Mouse (Mus musculus): ENCODE data around the gene Atg5.
A peak's percentile ranks its signal among the peaks of the same experiment; 100 is the strongest.
"Not testable (repeated sequence)": the region's sequence is repeated elsewhere in the genome, so short reads cannot be mapped to it uniquely, and the experiment has no call there.

Atg5 gene

DNA sequence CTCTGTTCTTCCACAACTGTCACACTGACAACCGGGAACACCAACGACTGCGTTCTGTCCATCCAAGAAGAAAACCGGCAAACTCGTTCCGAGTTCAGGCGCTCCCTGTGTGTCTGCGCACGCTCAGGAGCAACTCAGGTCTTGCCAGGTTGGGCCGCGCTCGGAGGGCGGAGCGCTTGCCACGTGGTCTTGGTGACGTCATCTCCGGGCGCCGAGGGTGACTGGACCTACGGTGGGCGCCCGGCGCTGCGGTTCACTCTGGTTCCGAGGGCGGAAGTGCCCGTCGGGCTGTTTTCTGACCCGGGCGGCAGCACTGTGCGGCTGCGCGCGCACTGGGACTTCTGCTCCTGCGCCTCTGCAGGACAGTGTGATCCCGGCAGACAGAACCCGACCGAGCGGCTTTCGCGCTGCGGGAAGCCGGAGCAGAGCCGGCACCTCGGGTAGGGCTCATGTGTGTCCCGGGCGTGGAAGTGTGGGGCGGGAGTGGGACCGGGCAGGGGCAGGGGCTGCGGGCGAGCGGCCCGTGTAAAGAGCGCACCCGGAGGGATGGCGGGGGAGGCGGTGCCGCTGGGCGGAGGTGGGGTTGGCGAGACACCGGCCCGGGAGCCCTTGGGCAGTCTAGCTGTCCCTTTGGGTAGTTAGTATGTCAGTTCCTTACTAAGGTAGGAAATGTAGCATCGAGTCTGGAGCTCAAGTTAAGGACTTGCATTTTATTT is at the start of gene Atg5:
TSS of gene Atg5 (plus strand) at position 214 of the 716 bp plus-strand sequence.
- peak; percentile 95 for ATAC-seq (ENCODE audit: low TSS enrichment)

DNA sequence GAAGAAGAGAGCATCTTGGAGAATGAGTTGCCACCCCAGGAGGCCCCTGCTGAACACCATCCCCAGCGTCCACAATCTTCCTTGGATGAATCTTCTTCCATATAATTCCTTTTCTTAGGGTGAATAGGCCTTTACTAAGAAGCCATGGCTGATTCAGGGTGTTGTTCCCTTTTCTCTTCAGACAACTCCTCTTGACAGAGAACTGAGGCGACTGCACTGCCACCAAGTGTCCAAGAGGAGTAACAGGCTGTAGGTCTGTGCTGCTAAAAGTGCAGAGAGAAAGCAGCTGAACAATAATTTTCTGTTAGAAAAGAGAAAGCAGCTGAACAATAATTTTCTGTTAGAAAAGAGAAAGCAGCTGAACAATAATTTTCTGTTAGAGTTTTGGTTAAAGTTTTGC is 49.1 kb upstream of the Atg5 start:
- peak; percentile 64; the same call in 1 of the 2 replicates for ATAC-seq (ENCODE audit: low TSS enrichment)

DNA sequence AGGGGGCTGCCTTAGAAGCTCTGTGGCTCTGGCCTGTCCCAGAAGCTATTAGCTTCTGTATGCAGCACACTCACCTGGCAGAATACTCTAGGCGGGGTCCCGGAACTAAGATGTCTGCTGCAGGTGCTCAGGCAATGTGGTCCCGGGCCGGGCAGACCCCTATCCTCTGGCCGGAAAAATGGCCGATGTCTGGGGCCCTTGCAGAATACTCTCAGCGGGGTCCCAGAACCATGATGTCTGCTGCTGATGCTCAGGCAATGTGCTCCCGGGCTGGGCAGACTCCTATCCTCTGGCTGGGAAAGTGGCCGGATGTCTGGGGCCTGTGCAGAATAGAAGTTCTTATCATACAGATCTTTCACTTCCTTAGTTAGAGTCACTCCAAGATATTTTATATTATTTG is 43.8 kb upstream of the Atg5 start:
- no peak for ATAC-seq (ENCODE audit: low TSS enrichment)

DNA sequence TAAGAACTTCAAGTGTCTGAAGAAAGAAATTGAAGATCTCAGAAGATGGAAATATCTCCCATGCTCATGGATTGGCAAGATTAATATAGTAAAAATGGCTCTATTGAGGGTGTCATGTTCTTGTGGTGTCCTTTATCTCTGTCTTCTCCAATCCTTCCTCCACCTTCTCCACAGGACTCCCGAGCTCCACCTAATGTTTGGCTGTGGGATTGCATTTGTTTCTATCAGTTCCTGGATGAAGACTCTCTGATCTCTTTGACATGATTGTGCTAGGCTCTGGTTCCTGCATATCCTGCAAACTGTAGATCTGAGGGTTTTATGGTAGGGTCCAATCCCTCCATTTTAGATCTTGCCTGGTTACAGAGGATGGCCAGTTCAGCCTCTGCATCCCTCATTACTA is 34.8 kb upstream of the Atg5 start:
- ATAC-seq (ENCODE audit: low TSS enrichment) = not testable (repeated sequence)

DNA sequence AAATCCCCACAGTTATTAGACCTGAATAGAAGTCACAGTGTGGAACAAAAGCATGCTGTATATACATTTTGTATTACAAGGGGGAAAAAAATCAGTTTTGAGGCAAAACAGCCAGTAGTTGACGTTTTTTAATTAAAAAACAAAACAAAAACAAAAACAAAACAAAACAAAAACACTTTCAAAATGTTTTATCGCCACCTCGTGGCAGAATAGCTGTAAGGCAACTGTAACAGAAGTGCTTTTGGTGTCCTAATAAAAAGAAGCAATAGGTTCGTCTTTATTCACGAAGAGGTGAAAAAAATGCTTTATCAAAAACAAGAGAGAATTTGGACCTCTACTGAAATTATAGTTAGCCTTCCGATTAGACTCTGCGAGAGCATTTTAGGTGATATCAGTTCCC is 32.9 kb upstream of the Atg5 start:
- ATAC-seq (ENCODE audit: low TSS enrichment) = not testable (repeated sequence)

DNA sequence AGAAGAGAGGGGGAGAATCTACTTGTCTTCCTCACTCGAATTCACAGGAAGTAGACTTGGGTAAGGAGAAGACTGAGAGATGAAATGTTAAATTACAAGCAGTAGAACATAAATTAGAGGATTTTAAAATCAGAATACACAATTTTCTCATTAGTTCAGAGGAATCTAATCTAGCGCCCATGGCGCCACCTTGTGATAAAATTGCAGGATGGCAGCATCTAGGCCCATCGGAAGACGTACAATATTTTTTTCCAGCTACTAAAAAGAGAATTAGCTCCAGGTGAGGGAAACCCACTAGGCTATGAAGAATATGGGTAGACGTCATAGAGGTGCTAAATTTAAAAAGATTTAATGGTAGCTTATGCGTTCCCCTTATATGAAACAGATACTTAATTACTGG is 11.5 kb upstream of the Atg5 start:
- ATAC-seq (ENCODE audit: low TSS enrichment) = peak; percentile 67; the same call in 1 of the 2 replicates

DNA sequence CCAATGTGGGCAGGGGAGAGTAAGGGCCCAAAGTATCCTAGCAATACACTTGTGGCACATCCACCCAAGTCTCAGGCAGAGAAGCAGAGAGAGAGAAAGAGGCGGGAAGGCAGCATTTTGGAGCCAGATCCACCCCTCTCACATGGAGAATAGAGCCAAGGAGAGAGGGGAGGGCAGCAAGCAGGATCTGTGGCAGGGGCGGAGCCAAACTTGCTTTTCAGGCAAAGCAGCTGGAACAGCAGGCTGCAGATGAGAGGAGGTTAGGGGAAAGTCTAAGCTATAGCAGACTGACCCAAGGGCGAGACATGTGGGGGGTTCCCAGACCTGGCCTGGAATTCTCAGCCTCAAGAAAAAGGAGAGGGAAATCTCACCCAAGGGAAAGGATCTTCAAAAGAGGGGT is 2.3 kb upstream of the Atg5 start:
- ATAC-seq (ENCODE audit: low TSS enrichment) = no peak

DNA sequence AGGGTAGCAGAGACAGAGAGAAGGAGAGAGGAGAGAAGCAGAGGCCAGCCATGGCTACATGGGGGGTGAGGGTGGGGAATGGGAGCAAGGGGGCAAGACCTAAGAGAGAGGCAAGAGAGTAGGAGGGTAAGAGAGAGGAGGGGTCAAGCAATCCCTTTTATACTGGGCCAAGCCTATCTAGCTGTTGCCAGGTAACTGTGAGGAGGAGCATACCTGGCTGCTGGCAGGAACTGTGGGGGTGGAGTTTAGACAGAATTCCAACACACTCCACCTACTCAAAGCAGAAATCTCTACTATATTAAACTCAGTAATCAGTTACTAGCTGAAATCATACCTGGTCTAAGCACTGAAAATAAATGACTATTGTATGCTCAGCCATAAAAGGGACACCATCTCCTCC is 1.6 kb upstream of the Atg5 start:
- ATAC-seq (ENCODE audit: low TSS enrichment) = no peak

DNA sequence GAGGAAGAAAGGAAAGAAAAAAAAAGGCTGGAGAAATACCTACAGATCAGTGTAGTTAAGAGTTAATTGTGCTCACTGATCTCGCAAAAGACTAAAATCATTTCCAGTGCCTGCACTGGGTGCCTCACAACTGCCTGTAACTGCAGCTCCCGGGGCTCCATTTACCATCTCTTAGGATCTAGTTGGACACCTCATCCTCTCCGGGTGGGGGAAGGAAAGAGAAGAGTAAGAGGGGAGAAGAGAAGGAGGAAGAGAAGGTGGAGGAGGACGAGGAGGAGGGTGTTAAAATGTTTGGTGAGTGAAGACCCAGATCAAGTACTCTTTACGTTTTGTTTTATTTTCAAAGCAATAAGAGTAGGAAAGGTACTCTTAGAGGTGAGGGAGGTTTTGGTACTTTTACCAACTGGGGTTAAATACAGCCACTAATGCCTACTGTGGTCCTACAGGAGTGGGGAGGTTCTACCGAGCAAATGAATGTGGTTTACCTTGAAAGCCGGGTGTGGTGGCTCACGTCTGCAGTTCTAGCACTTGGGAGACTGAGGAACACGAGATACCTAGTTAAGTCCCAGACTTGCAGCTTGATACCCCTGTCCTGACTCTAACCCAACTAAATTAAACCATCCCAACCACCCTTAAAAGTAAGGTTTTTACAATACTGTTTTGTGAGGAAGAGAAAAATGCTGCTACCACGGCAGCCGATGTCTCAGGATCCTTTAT is 574 bp upstream of the Atg5 start:
- ATAC-seq (ENCODE audit: low TSS enrichment) = peak; percentile 58

DNA sequence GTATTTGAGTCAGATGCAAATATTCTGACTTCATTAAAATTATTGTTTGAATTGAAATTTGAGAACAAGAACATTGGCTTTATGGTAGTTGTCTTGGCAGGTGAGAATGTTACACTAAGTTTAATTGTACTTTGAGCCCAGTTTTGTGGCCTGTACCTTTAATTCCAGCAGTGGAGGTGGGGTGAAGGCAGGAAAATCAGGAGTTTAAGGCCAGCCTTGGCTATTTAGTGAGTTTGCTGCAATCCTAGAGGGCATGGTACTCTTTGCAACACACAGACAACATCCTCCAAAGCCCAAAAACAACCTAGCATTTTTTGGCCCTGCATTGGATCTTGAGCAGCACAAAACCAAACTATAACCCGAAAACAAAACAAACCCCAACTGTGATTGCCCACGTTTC is 1.1 kb downstream of the Atg5 start:
- ATAC-seq (ENCODE audit: low TSS enrichment) = no peak

DNA sequence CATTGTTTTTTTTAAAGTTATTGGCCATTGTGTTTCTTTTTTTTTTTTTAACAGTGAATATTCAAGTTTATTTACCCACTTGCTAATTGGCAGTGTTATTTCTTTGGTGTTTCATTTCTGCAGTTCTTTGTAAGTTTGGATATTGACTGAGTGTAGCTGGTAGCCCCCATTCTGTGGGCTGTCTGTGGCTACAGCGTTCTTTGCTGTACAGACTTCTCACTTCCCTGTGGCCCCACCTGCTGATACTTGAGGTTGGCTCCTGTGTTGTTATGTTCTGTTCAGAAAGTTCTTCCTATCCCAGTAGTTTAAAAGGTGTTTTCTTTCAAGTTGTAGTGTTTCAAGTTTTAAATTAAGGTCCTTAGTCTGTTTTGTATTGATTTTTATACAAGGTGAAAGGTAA is 14.2 kb downstream of the Atg5 start:
- ATAC-seq (ENCODE audit: low TSS enrichment) = no peak

DNA sequence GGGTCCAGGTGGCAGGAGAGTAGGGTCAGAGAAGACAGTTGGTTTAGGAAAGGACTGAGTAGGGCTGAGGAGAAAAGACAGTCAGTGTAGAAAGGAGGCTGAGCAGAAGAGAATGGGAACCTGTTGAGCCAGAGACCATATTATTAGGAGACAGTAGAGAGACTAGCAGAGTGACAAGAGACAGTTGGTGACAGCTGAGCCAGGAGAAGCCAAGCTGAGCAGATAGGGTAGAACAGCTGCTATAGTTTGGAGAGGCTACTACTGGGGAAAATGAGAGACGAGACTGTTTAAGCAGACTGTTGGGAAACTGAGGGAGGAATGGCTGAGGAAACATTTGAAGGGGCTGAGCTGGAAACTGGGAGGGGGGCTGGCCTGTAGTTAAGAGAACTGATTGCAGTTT is 16.9 kb downstream of the Atg5 start:
- ATAC-seq (ENCODE audit: low TSS enrichment) = no peak

DNA sequence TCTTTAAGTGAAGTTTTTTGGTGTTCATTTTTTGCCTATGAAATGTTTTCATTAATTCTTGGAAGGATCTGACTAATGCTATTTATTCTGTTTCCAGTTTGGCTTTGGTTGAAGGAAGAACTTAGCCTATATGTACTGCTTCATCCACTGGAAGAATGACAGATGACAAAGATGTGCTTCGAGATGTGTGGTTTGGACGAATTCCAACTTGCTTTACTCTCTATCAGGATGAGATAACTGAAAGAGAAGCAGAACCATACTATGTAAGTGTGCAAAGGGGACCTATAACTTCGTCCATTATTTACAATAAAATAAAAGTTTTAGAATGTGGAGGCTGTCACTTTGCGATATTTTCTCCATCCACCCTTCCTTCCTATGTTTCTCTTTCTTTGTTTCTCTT is 17.8 kb downstream of the Atg5 start:
- no peak for ATAC-seq (ENCODE audit: low TSS enrichment)

DNA sequence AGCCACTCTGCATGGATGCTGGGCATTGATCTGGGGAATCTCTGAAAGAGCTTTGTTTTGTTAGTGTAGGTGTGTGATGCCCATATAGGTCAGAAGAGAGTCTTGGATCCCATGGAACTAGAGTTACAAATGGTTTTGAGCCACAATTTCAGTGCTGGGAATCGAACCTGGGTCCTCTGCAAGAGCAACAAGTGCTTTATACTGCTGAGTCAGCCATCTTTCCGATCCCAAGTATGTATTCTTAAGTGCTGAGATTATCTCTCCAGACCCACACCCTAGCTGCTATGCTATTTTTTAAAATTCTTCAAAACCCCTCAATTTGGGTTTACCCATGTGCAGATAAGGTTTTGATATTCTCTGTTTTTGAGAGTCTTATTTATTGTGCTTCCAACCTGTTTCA is 22.7 kb downstream of the Atg5 start:
- ATAC-seq (ENCODE audit: low TSS enrichment) = no peak

DNA sequence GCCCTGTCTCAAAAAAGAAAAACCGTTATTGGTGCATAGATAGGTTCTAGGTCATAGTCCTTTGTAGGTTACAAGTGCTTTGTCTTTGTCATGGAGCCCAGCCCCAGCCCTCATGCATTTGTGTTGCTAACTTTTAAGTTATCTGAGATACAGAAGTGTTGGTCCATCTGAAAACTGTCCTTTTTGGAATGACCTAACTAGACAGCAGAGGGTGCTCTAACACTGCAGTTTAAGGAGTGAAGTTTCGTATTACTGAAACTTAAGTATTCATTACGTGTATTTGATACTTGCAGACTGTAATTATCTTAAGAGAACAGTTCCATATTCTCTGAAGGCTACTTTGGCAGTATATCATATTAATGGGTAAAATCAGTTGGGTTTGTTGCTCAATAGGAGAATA is 24.0 kb downstream of the Atg5 start:
- ATAC-seq (ENCODE audit: low TSS enrichment) = peak; percentile 80

DNA sequence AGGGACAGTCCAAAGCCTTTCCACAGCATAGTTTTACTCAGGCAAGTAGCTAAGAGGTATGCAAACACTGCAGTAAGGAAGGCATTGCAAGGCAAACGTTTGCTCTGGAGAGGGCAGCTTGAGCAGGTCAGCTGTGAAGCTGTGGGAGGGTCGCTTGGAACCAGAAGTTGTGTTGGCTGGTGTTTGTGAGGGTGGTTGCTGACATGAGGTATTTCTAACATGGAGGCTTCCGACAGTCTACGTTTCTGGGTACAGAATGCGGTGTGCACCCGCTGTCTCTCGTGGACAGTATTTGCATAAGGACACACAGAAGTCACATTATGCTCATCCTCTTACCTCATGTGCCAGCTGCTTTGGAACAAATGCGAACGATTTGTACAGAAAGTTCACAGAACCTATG is 31.0 kb downstream of the Atg5 start:
- ATAC-seq (ENCODE audit: low TSS enrichment) = peak; percentile 68

DNA sequence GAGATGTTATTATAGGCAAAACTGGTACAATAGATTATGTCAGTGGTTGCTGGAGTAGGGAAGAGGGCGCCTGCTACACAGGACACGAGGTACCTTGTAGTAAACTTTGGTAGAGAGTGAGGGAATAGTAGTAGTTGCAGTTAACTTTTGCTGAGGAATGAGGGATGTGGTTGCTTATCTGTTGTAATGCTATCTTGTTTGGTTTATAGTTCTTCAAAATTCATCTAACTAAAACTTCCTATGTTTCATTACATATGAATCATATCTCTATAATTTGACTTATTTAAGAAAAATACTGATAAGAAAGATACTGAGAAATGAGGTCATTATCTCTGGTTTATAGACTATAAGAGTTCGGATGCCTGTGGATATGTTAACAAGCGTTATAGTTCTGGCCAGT is 31.9 kb downstream of the Atg5 start:
- no peak for ATAC-seq (ENCODE audit: low TSS enrichment)

DNA sequence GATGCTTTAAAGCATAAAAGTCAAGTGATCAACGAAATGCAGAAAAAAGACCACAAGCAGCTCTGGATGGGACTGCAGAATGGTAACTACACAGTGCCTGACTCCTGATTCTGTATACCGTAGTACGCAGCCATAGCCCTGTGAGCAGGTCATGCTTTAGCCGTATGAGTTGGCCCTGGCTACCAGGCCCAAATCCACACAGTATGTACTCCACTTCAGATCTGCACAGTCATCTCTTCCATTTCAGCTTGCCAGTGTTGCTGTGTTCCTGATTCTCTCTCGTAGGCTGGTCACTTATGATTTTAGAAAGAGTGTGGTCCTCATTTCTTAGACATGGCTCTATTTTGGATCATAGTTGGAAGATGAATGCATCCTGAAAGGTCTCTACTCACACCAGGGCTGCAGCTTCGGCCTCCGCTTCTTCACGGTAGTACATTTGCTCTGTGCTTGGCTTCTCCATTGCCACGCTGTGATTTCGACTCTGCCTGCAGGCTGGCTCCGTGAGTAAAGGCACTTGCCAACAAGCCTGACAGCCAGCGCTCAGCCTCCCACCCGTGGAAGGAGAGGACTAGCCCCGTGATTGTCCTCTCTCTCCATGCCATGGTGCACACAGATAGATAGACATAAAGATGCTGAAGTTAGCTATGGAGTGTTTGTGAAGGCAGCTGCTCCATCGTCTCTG is 35.6 kb downstream of the Atg5 start:
- peak; percentile 84 for ATAC-seq (ENCODE audit: low TSS enrichment)

DNA sequence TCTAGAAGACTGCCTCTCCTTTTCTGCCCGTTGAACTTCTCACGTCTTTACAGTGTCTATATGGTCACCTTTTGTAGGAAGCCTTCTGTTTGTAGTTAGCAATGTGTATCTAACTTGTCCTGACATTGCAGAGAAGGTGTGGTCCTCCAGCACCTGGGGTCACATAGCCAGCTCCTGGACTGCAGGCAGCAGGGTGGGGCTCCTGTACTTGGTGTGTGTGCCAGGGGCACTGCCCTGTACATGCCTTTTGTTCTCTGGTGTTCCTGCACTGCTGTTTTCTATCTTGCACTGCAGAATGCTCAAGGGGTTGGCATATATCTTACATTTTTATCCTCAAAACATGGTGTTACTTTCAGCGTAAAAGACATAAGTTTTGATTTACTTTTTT is 36.2 kb downstream of the Atg5 start:
- no peak for ATAC-seq (ENCODE audit: low TSS enrichment)

DNA sequence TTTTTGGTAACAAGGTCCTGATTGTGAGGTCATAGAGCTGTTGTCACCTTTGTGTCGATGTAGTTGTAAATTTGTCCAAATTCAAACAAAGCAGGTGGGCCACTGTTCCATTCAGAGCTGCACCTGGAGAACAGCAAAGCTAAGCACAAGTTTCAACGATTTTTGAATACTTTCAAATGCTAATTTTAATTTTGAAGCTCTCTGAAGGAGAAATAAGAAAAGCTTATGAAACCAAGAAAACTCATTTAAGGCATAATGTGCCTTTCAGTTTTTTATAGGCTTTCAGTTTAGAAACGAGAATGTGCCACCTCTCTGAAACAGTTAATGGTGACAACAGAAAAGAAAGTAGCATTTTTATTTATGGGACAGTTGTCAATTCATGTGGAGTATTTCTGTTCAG is 36.7 kb downstream of the Atg5 start:
- ATAC-seq (ENCODE audit: low TSS enrichment) = no peak

DNA sequence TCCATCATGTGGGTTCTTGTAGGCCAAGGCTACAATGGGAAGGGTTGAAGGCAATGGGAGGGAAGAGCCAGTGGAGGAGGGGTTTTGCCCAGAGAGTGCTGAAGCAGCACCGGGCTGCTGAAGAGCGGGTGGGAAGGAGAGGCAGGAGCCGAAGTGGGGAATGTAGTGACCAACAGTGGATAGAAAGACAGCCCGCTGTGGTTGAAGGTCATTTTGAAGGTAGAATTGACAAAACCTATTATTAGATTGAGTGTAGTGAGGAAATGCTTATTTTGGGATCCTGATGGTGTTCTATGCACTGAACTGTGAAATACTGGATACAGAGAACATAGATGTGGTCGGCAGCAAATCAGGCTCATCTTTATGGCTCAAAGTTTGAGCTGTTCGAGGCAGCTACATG is 38.1 kb downstream of the Atg5 start:
- ATAC-seq (ENCODE audit: low TSS enrichment) = no peak

DNA sequence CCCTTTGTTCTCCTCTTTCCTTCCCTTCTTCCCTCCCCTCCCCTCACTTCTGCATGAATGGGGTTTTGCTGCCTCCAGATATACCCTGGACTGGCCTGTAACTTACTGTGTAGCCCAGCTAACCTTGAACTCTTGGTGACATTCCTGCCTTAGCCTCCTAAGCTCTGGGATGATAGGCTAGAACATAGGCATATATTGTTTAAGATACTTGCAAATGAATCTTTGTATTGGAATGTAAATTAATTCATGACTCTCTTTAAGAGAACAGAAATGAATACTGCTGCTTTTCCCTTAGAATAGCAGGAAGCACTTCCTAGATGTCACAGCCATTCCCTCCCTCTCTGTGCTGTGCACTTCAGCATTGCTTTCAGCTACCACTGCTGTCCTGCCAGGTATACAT is 40.1 kb downstream of the Atg5 start:
- no peak for ATAC-seq (ENCODE audit: low TSS enrichment)

DNA sequence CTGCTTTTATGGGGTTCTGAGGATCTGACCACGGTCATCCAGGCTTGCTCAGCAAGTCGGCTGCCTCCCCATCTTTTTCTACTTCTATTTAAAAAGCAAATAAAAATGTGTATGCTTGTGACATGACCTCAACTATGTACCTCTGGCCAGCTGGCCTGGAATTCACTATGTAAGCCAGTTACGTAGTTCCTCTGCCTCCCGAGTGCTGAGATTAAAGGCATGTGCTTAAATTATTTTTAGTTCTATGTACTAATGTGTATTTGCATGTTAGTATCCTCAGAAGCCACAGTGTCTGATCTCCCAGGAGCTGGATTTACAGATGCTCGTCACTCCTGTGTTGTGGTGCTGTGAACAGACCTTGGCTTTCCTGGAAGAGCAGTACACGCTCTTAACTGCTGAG is 41.1 kb downstream of the Atg5 start:
- ATAC-seq (ENCODE audit: low TSS enrichment) = no peak
